Mouse (Mus musculus) hindbrain, embryonic 12.5 days (tissue): ENCODE results near the gene Exoc8. TPM values are rescaled to one million over a fixed set of nuclear protein-coding genes. Genes with fewer than 3 reads are reported as not detected.
A peak's percentile ranks its signal among the peaks of the same experiment; 100 is the strongest.

ENCODE experiments used
- ATAC-seq: fragments of 200-750 bp; cut with Nextera tagmentation; 2 replicates; pipeline ENCODE4 v1.8.0; 2017; ENCODE audit warnings: moderate TSS enrichment; ENCODE audit not compliant: low FRiP score
- H3K27ac ChIP-seq: fragments of 300-500 bp; sonication (generic); 2 replicates; pipeline ENCODE4 v1.5.1; 2016; ENCODE audit warnings: mild to moderate bottlenecking
- H3K27me3 ChIP-seq: fragments of 300-500 bp; sonication (generic); 2 replicates; pipeline ENCODE4 v1.6.1; 2016; ENCODE audit warnings: mild to moderate bottlenecking
- H3K36me3 ChIP-seq: fragments of 300-500 bp; sonication (generic); 2 replicates; pipeline ENCODE4 v1.6.1; 2016; ENCODE audit warnings: mild to moderate bottlenecking
- H3K4me1 ChIP-seq: fragments of 300-500 bp; sonication (generic); 2 replicates; pipeline ENCODE4 v1.6.1; 2016
- H3K4me2 ChIP-seq: fragments of 300-500 bp; sonication (generic); replicated peaks from 2 replicates; pipeline ENCODE4 v1.6.1; 2016; ENCODE audit warnings: mild to moderate bottlenecking
- H3K4me3 ChIP-seq: fragments of 300-500 bp; sonication (generic); 2 replicates; pipeline ENCODE4 v1.5.1; 2016; ENCODE audit warnings: mild to moderate bottlenecking
- H3K9ac ChIP-seq: fragments of 300-500 bp; sonication (generic); 2 replicates; pipeline ENCODE4 v1.6.1; 2016; ENCODE audit warnings: mild to moderate bottlenecking, moderate library complexity
- H3K9me3 ChIP-seq: fragments of 300-500 bp; sonication (generic); replicated peaks from 2 replicates; pipeline ENCODE4 v1.6.1; 2016; ENCODE audit warnings: mild to moderate bottlenecking
- WGBS: fragments of 180-500 bp; shearing (Covaris S2); methylation state at CpG from one replicate; pipeline ENCODE4 v1.1.7; 2016; 5-methylcytosine and 5-hydroxymethylcytosine counted together
- polyA plus RNA-seq: library from polyadenylated mRNA; unstranded; fragments of >200 nt; fragmentation: Nextera tagmentation; extraction: Ambion mirVana; gene quantifications from 2 replicates; pipeline ENCODE4 v1.2.1, GENCODE M21; 2016

Exoc8 gene
- polyA plus RNA-seq, result 17.2 and 18.8 TPM in 2 replicates

GRCm38 (mm10) chr8:124897386-124898250 is at the start of gene Exoc8, which contains the start of gene Sprtn:
Exoc8 (minus strand) TSS chr8:124897705.
Sprtn (plus strand) TSS chr8:124897886.
- H3K9me3 ChIP-seq, result no peaks in the 10 kb centered on the region
- H3K36me3 ChIP-seq, result peaks cover 54% of the 10 kb centered on the region
- H3K27me3 ChIP-seq, result no peaks in the 10 kb centered on the region
- H3K9ac ChIP-seq, result peak within 1 kb of the TSS; percentile 91
- peak within 1 kb of the TSS; percentile 95 for H3K4me2 ChIP-seq
- H3K4me1 ChIP-seq, result peaks cover 36% of the 10 kb centered on the region
- H3K27ac ChIP-seq, result peak within 1 kb of the TSS; percentile 84
- WGBS, result under 1% methylated on average over 114 of the region's 114 CpGs
- peak; percentile 82 for ATAC-seq
- H3K4me3 ChIP-seq, result peak within 1 kb of the TSS; percentile 91

- peaks cover 38% of the 10 kb centered on the region for H3K4me1 ChIP-seq
- H3K4me2 ChIP-seq, result no peak overlapping the region
- no peaks in the 10 kb centered on the region for H3K27me3 ChIP-seq
- ATAC-seq, result no peak
- WGBS, result 57% methylated on average over 7 of the region's 7 CpGs
- H3K9ac ChIP-seq, result no peak overlapping the region
- H3K36me3 ChIP-seq, result peaks cover 11% of the 10 kb centered on the region; the same call in 1 of the 2 replicates
- no peak overlapping the region for H3K27ac ChIP-seq
- H3K9me3 ChIP-seq, result no peaks in the 10 kb centered on the region
- no peak overlapping the region for H3K4me3 ChIP-seq
These were observed 46.9 kb upstream of the Exoc8 start for GRCm38 (mm10) chr8:124944406-124944805.

GRCm38 (mm10) chr8:124943801-124944200 is 46.3 kb upstream of the Exoc8 start:
- no peaks in the 10 kb centered on the region for H3K9me3 ChIP-seq
- no peak for ATAC-seq
- no peak overlapping the region for H3K27ac ChIP-seq
- H3K27me3 ChIP-seq, result no peaks in the 10 kb centered on the region
- WGBS, result 94% methylated on average over 6 of the region's 6 CpGs
- peaks cover 38% of the 10 kb centered on the region for H3K4me1 ChIP-seq
- no peak overlapping the region for H3K9ac ChIP-seq
- no peak overlapping the region for H3K4me2 ChIP-seq
- H3K4me3 ChIP-seq, result no peak overlapping the region
- H3K36me3 ChIP-seq, result peaks cover 17% of the 10 kb centered on the region

GRCm38 (mm10) chr8:124937293-124937692 is 39.8 kb upstream of the Exoc8 start:
- 91% methylated on average over 4 of the region's 4 CpGs for WGBS
- no peak for ATAC-seq
- H3K9ac ChIP-seq, result no peak overlapping the region
- no peaks in the 10 kb centered on the region for H3K9me3 ChIP-seq
- no peak overlapping the region for H3K4me2 ChIP-seq
- no peak overlapping the region for H3K27ac ChIP-seq
- H3K27me3 ChIP-seq, result no peaks in the 10 kb centered on the region
- H3K36me3 ChIP-seq, result peaks cover 30% of the 10 kb centered on the region
- H3K4me1 ChIP-seq, result no peaks in the 10 kb centered on the region
- no peak overlapping the region for H3K4me3 ChIP-seq

GRCm38 (mm10) chr8:124936699-124937098 is 39.2 kb upstream of the Exoc8 start:
- 96% methylated on average over 10 of the region's 10 CpGs for WGBS
- no peak overlapping the region for H3K4me3 ChIP-seq
- no peak overlapping the region for H3K4me2 ChIP-seq
- H3K27ac ChIP-seq, result no peak overlapping the region
- ATAC-seq, result no peak
- no peaks in the 10 kb centered on the region for H3K9me3 ChIP-seq
- H3K36me3 ChIP-seq, result peaks cover 29% of the 10 kb centered on the region
- no peaks in the 10 kb centered on the region for H3K27me3 ChIP-seq
- no peak overlapping the region for H3K9ac ChIP-seq
- no peaks in the 10 kb centered on the region for H3K4me1 ChIP-seq

- H3K4me3 ChIP-seq, result no peak overlapping the region
- no peak overlapping the region for H3K27ac ChIP-seq
- no peak overlapping the region for H3K9ac ChIP-seq
- peaks cover 24% of the 10 kb centered on the region for H3K36me3 ChIP-seq
- WGBS, result 85% methylated on average over 5 of the region's 5 CpGs
- H3K4me2 ChIP-seq, result no peak overlapping the region
- no peak for ATAC-seq
- H3K9me3 ChIP-seq, result no peaks in the 10 kb centered on the region
- H3K27me3 ChIP-seq, result no peaks in the 10 kb centered on the region
- H3K4me1 ChIP-seq, result no peaks in the 10 kb centered on the region
These were observed 37.6 kb upstream of the Exoc8 start for GRCm38 (mm10) chr8:124935116-124935515.

- Histone ChIP-seq H3K4me1 (no peaks in the 10 kb centered on the region), H3K27ac (no peak overlapping the region), H3K4me3 (no peak overlapping the region), H3K9me3 (no peaks in the 10 kb centered on the region), H3K27me3 (no peaks in the 10 kb centered on the region), H3K9ac (no peak overlapping the region), H3K4me2 (no peak overlapping the region), H3K36me3 (peaks cover 16% of the 10 kb centered on the region)
- WGBS, result 91% methylated on average over 3 of the region's 3 CpGs
- no peak for ATAC-seq
These were observed 34.9 kb upstream of the Exoc8 start for GRCm38 (mm10) chr8:124932435-124932834.

- Histone ChIP-seq H3K4me3 (no peak overlapping the region), H3K9ac (no peak overlapping the region), H3K36me3 (peaks cover 18% of the 10 kb centered on the region), H3K4me2 (no peak overlapping the region), H3K27me3 (no peaks in the 10 kb centered on the region), H3K27ac (no peak overlapping the region), H3K4me1 (no peaks in the 10 kb centered on the region), H3K9me3 (no peaks in the 10 kb centered on the region)
- 83% methylated on average over 4 of the region's 4 CpGs for WGBS
- ATAC-seq, result no peak
These were observed 33.1 kb upstream of the Exoc8 start for GRCm38 (mm10) chr8:124930649-124931048.

GRCm38 (mm10) chr8:124930086-124930485 is 32.6 kb upstream of the Exoc8 start:
- Histone ChIP-seq H3K4me1 (no peaks in the 10 kb centered on the region), H3K27me3 (no peaks in the 10 kb centered on the region), H3K9me3 (no peaks in the 10 kb centered on the region), H3K4me2 (no peak overlapping the region), H3K9ac (no peak overlapping the region), H3K36me3 (peaks cover 18% of the 10 kb centered on the region), H3K4me3 (no peak overlapping the region), H3K27ac (no peak overlapping the region)
- 96% methylated on average over 13 of the region's 13 CpGs for WGBS
- no peak for ATAC-seq

GRCm38 (mm10) chr8:124929006-124929405 is 31.5 kb upstream of the Exoc8 start:
- peaks cover 18% of the 10 kb centered on the region for H3K36me3 ChIP-seq
- ATAC-seq, result no peak
- H3K9me3 ChIP-seq, result no peaks in the 10 kb centered on the region
- no peak overlapping the region for H3K4me2 ChIP-seq
- no peaks in the 10 kb centered on the region for H3K4me1 ChIP-seq
- H3K4me3 ChIP-seq, result no peak overlapping the region
- 90% methylated on average over 11 of the region's 11 CpGs for WGBS
- no peak overlapping the region for H3K9ac ChIP-seq
- H3K27ac ChIP-seq, result no peak overlapping the region
- no peaks in the 10 kb centered on the region for H3K27me3 ChIP-seq

- Histone ChIP-seq H3K4me2 (no peak overlapping the region), H3K4me3 (no peak overlapping the region), H3K9me3 (no peaks in the 10 kb centered on the region), H3K27me3 (no peaks in the 10 kb centered on the region), H3K9ac (no peak overlapping the region), H3K27ac (no peak overlapping the region), H3K4me1 (no peaks in the 10 kb centered on the region), H3K36me3 (peaks cover 15% of the 10 kb centered on the region)
- 84% methylated on average over 10 of the region's 10 CpGs for WGBS
- no peak for ATAC-seq
These were observed 28.9 kb upstream of the Exoc8 start for GRCm38 (mm10) chr8:124926351-124926771.

GRCm38 (mm10) chr8:124925544-124926266 is 28.2 kb upstream of the Exoc8 start:
- H3K4me1 ChIP-seq, result no peaks in the 10 kb centered on the region
- no peaks in the 10 kb centered on the region for H3K9me3 ChIP-seq
- 81% methylated on average over 14 of the region's 14 CpGs for whole genome bisulfite sequencing
- no peak overlapping the region for H3K27ac ChIP-seq
- ATAC-seq, result no peak
- no peaks in the 10 kb centered on the region for H3K27me3 ChIP-seq
- H3K9ac ChIP-seq, result no peak overlapping the region
- no peak overlapping the region for H3K4me3 ChIP-seq
- H3K36me3 ChIP-seq, result peaks cover 15% of the 10 kb centered on the region
- H3K4me2 ChIP-seq, result no peak overlapping the region
